Mouse (Mus musculus) lung, postnatal 4 days (tissue): ENCODE measurements around the gene Zfp787.
"Not testable (repeated sequence)": the region's sequence is repeated elsewhere in the genome, so short reads cannot be mapped to it uniquely, and the experiment has no call there.

Experiments
- DNase-seq, 2 experiments: peaks; one replicate each; pipeline ENCODE4 v3.0.0; 2021

The Zfp787 gene

DNA sequence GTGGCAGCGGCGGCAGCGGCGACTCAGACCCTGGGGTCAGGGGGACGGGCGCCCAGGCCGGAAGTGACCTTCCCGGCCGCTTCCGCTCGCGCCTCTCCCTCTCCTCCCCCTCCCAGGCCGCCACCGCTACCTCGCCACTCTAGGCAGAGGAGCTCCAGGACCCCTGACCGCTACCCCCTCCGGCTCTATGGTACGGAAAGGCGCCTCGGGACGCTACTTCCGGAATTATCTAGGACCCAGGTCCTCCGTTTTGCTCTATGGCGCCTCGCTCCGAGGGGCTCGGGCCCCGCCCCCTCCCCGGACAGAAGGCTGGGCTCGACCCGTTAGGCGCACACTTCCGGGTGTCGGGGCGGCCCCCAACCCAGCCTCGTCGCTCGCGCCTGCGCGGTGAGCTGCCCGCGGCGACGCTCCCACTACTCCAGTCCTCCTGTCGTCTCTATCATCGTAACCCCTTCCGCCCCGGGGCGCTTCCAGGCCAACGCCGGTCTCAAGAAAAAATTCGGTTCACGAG is at the start of gene Zfp787:
TSS of gene Zfp787 (minus strand) at position 97 of the 511 bp plus-strand sequence.
- peak; percentile 97 to 99 for DNase-seq

DNA sequence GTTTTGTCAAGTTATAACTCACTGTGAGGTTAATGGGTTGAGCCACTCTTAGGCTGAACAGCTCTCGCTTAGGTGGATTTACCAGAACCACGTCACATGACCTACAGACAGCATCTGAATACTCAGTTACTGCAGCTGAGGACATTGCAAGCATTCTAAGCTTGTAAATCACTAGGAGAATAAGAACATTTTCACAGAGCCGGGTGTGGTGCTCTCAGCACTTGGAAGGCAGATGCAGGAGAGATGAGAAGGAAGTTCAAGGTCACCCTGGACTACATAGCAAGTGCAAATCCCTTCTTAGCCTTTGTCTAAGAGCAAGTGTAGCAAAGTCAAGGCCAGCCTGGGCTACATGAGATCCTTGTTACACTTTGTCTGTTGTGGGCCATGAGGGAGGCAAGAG is 48.4 kb upstream of the Zfp787 start:
- DNase-seq = no peak

GRCm38 (mm10) chr7:6196790-6197189 is 41.0 kb upstream of the Zfp787 start, which contains the start of gene Galp:
Gene Galp (plus strand): TSS chr7:6197090.
- no peak for DNase-seq

DNA sequence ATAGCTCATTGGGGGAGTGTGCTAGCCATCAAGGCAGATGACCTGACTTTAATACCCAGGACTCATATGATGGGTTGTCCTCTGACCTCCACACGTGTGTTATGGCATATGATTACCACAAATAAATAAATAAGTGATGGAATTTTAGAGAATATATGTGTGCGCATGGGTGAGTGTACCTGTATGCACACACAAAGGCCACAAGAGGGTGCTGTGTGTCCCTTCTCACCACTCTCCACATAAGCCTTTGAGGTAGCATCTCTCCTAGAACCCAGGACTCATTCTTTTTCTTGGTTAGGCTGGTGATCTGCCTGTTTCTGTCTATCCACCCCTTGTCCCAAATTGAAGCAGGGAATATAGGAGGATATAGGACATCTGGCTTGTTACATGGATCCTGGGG is 40.0 kb upstream of the Zfp787 start:
- no peak for DNase-seq

- DNase-seq = peak; percentile 51 to 74
Measured at GRCm38 (mm10) chr7:6194129-6194528, 38.3 kb upstream of the Zfp787 start.

DNA sequence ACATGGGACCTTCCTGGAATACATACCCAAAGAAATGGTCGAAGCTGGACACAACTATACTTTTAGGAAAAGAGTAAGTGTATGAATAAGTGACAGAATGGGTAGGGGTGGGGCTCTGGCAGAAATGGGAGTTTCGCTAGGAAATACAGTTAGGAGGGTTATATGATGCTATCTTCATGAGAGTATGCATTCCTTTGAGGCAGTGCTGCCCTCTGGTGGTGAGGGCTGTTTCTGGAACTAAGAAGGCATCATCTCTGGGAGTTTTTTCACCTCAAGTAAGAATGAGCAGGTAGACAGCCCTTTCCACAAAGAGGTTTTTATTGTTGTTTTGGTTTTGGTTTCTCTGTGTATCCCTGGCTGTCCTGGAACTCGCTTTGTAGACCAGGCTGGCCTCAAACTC is 35.6 kb upstream of the Zfp787 start:
- peak; percentile 48 to 77 for DNase-seq

DNA sequence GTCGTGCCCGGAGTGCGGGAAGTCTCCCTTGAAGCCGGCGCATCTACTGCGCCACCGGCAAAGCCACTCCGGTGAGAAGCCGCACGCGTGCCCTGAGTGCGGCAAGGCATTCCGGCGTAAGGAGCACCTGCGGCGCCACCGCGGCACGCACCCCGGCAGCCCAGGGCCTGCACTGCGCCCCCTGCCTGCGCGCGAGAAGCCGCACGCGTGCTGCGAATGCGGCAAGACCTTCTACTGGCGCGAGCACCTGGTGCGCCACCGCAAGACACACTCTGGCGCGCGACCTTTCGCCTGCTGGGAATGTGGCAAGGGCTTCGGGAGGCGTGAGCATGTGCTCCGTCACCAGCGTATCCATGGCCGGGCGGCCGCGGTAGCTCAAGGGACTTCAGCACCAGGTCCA is 33.7 kb upstream of the Zfp787 start:
- no peak for DNase-seq

DNA sequence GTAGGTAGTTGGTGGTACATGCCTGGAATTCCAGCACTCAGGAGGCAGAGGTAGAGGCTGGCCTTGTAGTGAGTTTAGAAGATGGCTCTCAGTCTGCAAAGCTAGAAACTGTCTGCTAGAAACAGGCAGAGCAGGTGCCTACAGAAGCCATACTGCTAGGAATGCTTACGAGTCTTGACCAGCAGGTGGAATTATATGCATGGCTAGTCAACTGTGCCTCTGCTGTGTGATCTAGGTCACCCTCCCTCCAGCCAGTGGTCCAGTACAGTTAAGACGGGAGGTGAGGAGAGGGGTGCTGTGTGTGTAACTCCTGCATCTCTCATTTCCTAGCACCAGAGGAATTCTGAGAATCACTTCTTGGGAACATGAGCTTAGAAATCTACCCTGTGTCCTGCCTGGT is 31.0 kb upstream of the Zfp787 start:
- no peak for DNase-seq

DNA sequence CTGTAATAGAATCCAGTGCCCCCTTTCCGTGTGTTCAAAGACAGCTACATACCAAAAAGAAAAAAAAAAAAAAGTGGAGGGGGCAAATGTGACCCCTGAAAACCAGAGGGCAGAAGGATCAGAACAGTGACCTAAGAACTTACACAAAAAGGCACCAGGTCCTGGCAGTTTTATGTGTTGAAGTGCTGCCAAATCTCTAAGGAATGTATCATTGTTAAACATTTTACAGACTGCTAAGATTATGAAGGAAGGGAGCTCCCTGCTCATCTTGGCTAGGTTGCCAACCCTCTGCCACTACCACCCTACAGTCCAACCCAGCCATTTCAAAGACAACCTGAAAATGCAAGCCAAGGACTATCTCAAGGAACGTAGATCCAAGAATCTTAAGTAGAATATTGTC is 30.4 kb upstream of the Zfp787 start:
- DNase-seq = no peak

DNA sequence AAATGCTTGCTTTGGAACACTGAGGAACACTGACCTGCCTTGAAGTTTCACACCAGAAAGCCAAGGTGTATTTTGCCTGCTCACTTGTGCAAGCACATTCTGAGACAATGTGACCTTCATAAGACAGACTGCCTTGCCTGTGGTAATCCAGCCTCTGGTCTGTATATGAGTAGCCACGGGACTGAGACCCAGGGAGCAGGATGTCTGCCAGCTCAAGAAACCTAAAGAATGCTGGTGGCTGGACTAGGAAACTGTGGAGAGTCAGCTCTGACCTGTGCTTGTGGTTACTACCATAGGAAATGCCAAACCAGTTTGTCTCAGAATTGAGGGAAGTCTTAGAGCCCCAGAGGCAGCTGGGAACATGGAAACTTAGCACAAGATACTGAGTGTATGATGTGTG is 29.6 kb upstream of the Zfp787 start:
- DNase-seq = no peak

DNA sequence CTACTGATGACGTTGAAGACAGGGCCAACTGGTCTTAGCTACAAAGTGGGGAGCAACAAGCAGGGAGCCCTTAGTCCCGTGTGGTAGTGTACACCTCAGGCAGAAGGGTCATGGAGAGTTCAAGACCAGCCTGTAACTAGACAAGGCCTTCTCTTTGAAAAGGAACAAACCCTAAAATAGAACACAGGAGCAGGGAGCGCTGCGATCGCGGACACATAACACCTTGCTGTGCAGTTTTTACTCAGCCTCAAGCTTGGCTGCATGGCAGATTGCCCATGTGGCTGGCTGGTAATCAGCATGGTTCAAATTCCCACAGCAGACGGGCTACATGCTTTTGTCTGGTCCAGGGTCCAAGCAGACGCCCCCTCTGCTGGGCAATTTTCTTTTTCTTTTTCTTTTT is 28.7 kb upstream of the Zfp787 start:
- no peak for DNase-seq

DNA sequence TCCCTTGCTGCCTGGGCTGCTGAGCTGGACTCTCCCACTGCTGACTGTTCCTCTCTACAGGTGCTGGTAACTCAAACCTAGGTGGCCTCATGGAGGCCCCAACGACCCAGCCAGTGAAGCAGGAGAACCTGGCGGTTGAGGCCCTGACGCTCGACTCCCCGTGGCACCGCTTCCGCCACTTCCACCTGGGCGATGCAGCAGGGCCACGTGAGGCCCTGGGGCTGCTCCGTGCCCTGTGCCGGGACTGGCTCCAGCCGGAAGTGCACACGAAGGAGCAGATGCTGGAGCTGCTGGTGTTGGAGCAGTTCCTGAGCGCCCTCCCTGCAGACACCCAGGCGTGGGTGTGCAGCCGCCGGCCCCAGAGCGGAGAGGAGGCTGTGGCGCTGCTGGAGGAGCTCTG is 28.0 kb upstream of the Zfp787 start:
- no peak for DNase-seq

DNA sequence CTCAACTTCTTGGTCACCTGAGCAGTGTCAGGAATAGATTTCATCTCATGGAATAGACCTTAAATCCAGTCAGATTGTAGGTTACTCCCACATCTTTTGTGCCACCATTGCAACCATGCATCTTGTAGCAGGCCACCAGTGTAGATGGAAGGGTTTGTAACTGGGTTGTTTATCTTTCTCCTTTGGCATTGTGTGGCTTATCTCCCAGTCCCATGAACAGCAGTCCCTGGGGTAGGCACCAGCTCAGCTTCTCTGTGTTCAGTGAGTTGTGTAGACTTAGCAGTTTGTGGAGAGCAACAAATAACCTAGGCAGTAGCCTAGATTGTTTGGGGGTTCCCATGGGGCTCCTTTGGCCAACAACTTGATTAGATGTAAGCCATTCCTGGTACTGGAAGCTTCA is 27.1 kb upstream of the Zfp787 start:
- DNase-seq = no peak

- no peak for DNase-seq
Measured at GRCm38 (mm10) chr7:6179013-6179412, 23.2 kb upstream of the Zfp787 start.

- DNase-seq = not testable (repeated sequence)
Measured at GRCm38 (mm10) chr7:6174365-6174987, 18.7 kb upstream of the Zfp787 start.

- no peak for DNase-seq
Measured at GRCm38 (mm10) chr7:6173872-6174271, 18.1 kb upstream of the Zfp787 start.

GRCm38 (mm10) chr7:6172674-6173244 is 17.0 kb upstream of the Zfp787 start:
- DNase-seq = no peak

GRCm38 (mm10) chr7:6172006-6172649 is 16.3 kb upstream of the Zfp787 start, which contains the start of gene Zfp444:
Gene Zfp444 (plus strand): TSS chr7:6172226.
- peak; percentile 97 to 98 for DNase-seq

- DNase-seq = peak; percentile 74 to 80
Measured at GRCm38 (mm10) chr7:6171444-6172005, 15.7 kb upstream of the Zfp787 start.

- DNase-seq = no peak
Measured at GRCm38 (mm10) chr7:6170871-6171270, 15.1 kb upstream of the Zfp787 start.

- DNase-seq = no peak
Measured at GRCm38 (mm10) chr7:6170391-6170790, 14.6 kb upstream of the Zfp787 start.

GRCm38 (mm10) chr7:6169403-6169802 is 13.6 kb upstream of the Zfp787 start:
- DNase-seq = peak; percentile 38 to 68

DNA sequence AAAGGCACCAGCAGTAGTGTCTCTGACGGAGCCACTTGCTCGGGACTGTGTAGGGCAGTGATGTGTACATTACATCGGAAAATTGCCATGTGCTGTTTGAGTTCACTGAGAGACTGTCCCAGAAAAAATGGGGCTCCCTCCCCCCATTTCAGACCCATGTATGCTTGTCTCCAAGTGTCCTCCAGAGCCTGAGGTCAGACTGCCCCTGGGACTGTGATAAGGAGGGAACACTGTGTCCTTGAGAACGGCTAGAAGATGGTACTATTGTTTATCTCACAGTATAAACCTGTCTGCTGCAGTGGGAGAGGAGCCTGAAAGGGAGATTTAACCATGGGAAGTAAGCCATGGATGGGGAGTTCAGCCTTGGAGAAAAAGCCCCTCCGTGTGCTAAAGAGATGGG is 8.9 kb upstream of the Zfp787 start:
- no peak for DNase-seq

DNA sequence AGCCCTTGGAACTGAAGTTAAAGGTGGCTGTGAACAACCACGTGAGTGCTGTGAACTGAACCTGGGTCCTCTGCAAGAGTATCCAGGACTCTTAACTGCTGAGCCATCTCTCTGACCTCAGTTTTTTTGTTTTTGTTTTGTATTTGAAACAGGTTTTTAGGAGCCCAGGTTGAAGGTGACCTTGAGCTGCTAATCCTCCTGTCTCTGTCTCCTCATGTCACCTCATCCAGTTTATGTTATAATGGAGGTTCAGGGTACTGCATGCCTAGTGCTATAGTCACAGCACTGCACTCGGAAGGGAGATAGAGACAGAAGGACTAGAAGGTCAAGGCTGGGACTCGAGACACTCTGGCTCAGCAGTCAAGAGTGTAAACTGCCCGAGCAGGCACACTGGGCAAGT is 6.4 kb upstream of the Zfp787 start:
- DNase-seq = no peak
